Mouse (Mus musculus): Measurements from ENCODE around the gene Rab26.

The Rab26 gene

DNA sequence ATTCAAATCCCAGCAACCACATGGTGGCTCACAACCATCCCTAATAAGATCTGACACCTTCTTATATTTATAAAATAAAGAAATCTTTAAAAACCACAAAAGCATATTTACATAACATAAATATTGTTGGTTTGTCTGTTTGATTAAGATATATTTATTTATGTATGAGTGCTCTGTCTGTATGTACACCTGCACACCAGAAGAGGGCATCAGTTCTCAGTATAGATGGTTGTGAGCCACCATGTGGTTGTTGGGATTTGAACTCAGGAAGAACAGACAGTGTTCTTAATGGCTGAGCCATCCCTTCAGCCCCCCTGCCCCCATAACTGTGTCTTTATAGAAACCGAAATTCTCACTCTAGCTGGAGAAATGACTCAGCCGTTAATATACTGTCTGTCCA lies 11.2 kb upstream of the Rab26 start:
- no peak for DNase-seq

- no peak for DNase-seq
Observed at GRCm38 (mm10) chr17:24544613-24545012, 10.6 kb upstream of the Rab26 start.

- no peak for DNase-seq
Observed at GRCm38 (mm10) chr17:24540375-24540774, 6.4 kb upstream of the Rab26 start.

GRCm38 (mm10) chr17:24538950-24539349 lies 4.9 kb upstream of the Rab26 start:
- no peak for DNase-seq

GRCm38 (mm10) chr17:24537536-24537935 lies 3.5 kb upstream of the Rab26 start:
- no peak for DNase-seq

GRCm38 (mm10) chr17:24535300-24535699 lies 1.3 kb upstream of the Rab26 start:
- no peak for DNase-seq

GRCm38 (mm10) chr17:24533099-24533992 lies 664 bp downstream of the Rab26 start:
- peak; percentile 90 for DNase-seq

GRCm38 (mm10) chr17:24532045-24532444 lies 2.0 kb downstream of the Rab26 start:
- no peak for DNase-seq

GRCm38 (mm10) chr17:24531064-24531463 lies 2.9 kb downstream of the Rab26 start:
- DNase-seq = no peak

GRCm38 (mm10) chr17:24530361-24531050 lies 3.5 kb downstream of the Rab26 start:
- no peak for DNase-seq

DNA sequence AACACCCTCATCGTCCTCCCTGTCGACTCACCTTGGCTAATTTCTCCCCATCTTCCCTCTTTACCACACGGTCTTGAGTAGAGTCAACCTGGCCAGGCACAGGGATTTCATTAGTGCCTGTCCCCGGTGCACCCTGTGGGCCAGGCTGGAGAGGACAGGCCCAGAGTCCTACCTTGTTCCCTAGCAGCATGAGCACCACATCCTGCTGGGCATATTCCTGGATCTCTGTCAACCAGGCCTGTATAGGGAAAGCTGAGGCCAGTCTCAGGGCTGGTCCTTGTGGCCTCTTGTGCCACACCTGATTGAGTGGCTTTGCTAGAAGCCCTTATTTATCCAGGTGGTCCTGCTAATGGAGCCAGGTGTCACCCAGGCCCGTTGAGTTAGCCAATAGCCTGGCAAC lies 4.1 kb downstream of the Rab26 start:
- DNase-seq = no peak

DNA sequence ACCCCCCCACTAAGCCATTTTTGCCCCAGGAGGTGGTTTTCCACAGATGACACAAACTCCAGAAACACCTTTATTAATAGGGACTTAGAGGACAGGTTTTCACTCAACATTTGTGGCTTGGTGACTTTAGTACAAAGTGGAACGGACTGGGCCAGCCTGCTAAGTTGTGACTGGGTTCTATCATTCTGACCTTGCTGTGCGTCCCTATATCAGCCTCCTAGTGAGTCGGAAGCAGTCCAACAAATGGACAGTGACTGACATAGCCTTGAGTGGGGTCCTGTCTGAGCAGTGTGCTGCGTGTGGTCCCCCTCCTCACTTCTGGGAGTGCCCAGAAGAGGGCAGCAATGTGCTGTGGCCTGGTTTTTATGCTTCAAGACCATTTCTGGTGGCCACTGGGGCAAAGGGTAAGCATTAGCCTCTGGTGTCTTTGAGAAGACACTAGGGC lies 5.0 kb downstream of the Rab26 start:
- DNase-seq = peak; percentile 68

DNA sequence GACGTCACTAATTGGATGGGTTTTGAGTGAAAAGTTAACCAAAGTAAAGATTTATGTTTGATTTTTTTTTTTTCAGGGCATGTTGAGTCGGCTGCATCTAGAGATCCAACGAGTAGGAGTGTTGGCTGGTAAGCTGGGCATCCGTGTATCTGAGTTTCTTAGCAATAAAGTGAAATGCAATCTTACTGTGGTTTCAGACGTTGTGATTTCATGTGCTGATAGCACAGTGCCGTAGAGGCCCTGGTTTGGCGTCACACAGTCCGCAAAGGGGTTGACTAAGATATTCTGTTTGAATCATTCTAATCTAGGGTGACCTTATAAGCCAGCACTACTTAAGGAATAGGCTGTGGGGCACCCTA lies 5.5 kb downstream of the Rab26 start:
- no peak for DNase-seq

- DNase-seq = peak; percentile 89
Observed at GRCm38 (mm10) chr17:24527723-24528559, 6.1 kb downstream of the Rab26 start, which contains the start of gene Traf7. Traf7 (minus strand) TSS chr17:24527938.

DNA sequence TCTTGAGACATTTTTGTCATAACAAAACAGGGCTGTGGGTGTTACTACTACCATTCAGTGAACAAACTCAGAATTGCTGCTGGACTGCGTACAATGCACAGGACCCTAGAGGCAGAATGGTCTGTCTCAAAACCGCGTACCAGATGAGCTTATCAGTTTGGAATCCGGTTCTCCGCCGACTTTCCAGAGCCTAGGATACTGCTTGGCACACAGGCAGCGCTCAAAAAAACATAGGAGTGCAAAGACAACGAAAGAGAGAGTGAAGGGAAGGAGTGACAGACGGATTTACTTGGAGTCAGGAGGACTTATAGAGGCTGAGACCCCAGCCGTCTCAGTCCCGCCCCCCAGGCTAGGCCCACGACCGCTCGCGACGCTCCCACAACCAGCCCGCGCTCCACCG lies 6.7 kb downstream of the Rab26 start:
- DNase-seq = no peak

DNA sequence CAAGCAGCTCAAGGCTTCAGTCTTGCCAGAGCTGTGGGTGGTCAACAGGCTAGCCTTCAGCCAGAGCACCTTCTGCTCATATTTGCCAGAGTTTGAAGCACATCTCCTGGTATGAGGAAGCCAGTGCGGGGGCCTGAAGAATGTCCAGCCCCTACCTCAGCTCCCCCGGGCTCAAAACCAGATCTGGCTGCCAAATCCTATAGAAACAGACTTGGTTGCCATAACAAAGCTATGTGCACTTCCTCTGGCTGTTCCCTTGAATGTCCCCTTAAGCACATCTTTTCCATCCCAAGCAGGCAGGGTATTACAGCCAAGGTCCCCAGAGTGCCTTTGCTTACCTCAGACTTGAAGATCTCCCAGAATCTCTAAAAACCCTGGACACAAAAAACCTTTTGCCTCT lies 9.3 kb downstream of the Rab26 start:
- no peak for DNase-seq

- DNase-seq = no peak
Observed at GRCm38 (mm10) chr17:24520450-24520849, 13.6 kb downstream of the Rab26 start.

- no peak for DNase-seq
Observed at GRCm38 (mm10) chr17:24514270-24515257, 19.4 kb downstream of the Rab26 start.

DNA sequence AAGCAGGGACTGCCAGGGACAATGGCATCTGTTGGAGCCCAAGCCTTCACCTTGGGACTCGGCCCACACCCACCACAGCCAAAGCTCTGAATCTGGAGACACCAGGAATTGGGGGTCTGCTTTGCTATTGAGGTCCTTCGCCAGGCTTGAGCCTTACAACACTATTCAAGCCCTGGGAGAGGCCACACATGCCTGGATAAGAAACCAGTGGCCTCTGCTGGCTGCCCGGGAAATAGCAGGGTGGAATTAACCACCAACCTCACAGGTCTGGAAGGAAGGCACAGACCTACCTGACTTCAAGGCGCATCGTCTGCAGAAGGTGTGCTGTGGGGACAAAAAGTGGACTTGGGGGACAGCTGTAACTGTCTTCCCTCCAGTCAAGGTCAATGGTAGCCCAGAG lies 20.4 kb downstream of the Rab26 start:
- DNase-seq = peak; percentile 61

DNA sequence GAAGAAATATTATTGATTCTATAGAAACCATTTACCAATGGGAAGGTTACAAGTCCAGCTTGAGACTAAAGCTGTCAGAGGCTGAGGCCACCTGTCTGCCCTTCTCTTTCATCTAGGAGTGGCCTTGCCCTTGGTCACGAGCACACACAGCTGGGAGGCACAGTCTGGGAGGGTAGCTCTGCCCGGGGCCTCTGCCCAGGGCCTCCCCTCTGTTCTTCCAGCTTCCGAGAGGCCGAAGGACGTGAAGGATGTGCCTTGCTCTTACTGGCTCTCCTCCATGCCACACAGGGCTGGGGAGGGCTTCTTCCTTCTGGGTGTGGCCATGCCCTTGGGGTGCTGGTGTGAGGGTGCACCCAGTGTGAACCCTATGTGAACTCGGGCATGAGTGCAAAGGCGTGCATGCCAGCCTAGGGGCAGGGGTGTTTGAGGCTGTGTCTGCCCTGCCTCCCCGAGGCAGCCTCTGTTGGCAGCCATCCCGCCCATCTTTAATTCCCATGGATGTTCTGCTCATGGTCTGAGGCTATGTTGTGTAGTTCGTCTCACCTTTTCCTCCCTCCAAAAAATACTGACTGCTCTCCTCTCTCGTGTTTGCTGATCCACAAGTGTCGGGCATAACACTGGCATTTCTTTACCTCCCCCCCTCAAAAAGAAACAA lies 26.1 kb downstream of the Rab26 start:
- DNase-seq = no peak

DNA sequence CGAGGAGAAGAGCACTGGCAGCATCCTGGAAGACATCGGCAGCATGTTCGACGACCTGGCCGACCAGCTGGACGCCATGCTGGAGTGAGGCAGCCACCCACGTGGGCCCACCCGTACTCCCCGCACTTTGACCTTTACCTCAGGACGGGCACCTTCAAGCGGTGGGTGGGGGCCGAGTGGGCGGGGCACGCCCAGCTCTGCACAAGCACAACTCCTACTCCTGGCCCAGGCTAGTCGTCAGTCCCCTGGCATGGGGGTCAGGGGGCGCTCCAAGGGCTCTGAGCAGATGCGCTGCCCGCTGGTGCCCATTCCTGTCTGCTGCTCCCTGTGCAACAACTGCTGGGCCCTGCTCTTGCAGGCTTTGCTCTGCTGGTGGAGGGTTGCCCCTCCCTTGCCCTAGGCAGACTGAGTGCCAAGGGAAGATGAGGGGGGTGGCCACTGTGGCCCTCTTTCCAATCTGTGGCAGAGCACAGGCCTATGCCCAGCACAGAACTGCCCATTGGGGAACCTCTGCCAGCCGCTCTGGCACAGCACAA lies 26.8 kb downstream of the Rab26 start:
- no peak for DNase-seq

Measured in cerebellum, adult 8-10 months (tissue).